Mouse (Mus musculus) heart, adult 8-10 months (tissue): Measurements from ENCODE around the gene Ptprn2. TPM values are rescaled to one million over a fixed set of nuclear protein-coding genes. Genes with fewer than 3 reads are reported as not detected.

Source experiments
- DNase-seq: peaks from one replicate; pipeline ENCODE4 v3.0.0; 2022; ENCODE audit warnings: low spot score
- total RNA-seq, 4 experiments: library from RNA; stranded (reverse); gene quantifications; 2 replicates each; pipeline ENCODE4 v1.2.4; 2022

The Ptprn2 gene
- total RNA-seq, 4 experiments from 2014 or later = 0.06 to 0.17 (median 0.14) TPM; not detected in 1

- no peak for DNase-seq
These were observed 388.5 kb downstream of the Ptprn2 start for GRCm38 (mm10) chr12:116873866-116874585.

GRCm38 (mm10) chr12:116887496-116888281, 402.2 kb downstream of the Ptprn2 start:
- no peak for DNase-seq

GRCm38 (mm10) chr12:116888856-116889255, 403.3 kb downstream of the Ptprn2 start:
- DNase-seq = no peak

- no peak for DNase-seq
These were observed 407.1 kb downstream of the Ptprn2 start for GRCm38 (mm10) chr12:116892584-116892983.

GRCm38 (mm10) chr12:116896651-116897050, 411.1 kb downstream of the Ptprn2 start:
- DNase-seq = no peak

- no peak for DNase-seq
These were observed 416.3 kb downstream of the Ptprn2 start for GRCm38 (mm10) chr12:116901773-116902172.

- DNase-seq = no peak
These were observed 421.9 kb downstream of the Ptprn2 start for GRCm38 (mm10) chr12:116907424-116907823.

- DNase-seq = no peak
These were observed 423.1 kb downstream of the Ptprn2 start for GRCm38 (mm10) chr12:116908668-116909067.

GRCm38 (mm10) chr12:116916776-116917175, 431.3 kb downstream of the Ptprn2 start:
- no peak for DNase-seq

- DNase-seq = no peak
These were observed 433.7 kb downstream of the Ptprn2 start for GRCm38 (mm10) chr12:116919185-116919584.

GRCm38 (mm10) chr12:116919691-116920526, 434.4 kb downstream of the Ptprn2 start:
- DNase-seq = no peak

- DNase-seq = no peak
These were observed 441.6 kb downstream of the Ptprn2 start for GRCm38 (mm10) chr12:116927115-116927514.

GRCm38 (mm10) chr12:116927516-116927915, 442.0 kb downstream of the Ptprn2 start:
- no peak for DNase-seq

GRCm38 (mm10) chr12:116938158-116938854, 452.8 kb downstream of the Ptprn2 start:
- DNase-seq = no peak

GRCm38 (mm10) chr12:116943883-116944282, 458.4 kb downstream of the Ptprn2 start:
- no peak for DNase-seq

- no peak for DNase-seq
These were observed 462.8 kb downstream of the Ptprn2 start for GRCm38 (mm10) chr12:116948151-116948928.

GRCm38 (mm10) chr12:116949726-116950125, 464.2 kb downstream of the Ptprn2 start:
- DNase-seq = no peak

GRCm38 (mm10) chr12:116952452-116953205, 467.1 kb downstream of the Ptprn2 start:
- DNase-seq = no peak

- DNase-seq = no peak
These were observed 473.6 kb downstream of the Ptprn2 start for GRCm38 (mm10) chr12:116959164-116959563.

GRCm38 (mm10) chr12:116963906-116964305, 478.4 kb downstream of the Ptprn2 start:
- DNase-seq = no peak
